Comparison of ENCODE assay signal across 8 mouse cellular contexts in genomic region chr11:100713174-100713573, GRCm38 (mm10). TPM values are rescaled to one million over a fixed set of nuclear protein-coding genes. Genes with fewer than 3 reads are reported as not detected.
DNase-seq lines count a peak whose midpoint lies in the region; ATAC-seq and TF ChIP-seq lines count a peak whose summit lies in the region.

No protein-coding gene starts in this region.

- peaks cover 61% of the 10 kb centered on the region for H3K36me3 ChIP-seq in heart, embryonic 13.5 days
- H3K36me3 ChIP-seq in ES-Bruce4 (ENCODE audit: control insufficient read depth, insufficient read depth, low read length, poor library complexity, severe bottlenecking) = peaks cover 34% of the 10 kb centered on the region
- peaks cover 43% of the 10 kb centered on the region for H3K36me3 ChIP-seq in forebrain, postnatal 0 days (ENCODE audit: insufficient read depth)
- H3K36me3 ChIP-seq in liver, postnatal 0 days (replicated peaks; ENCODE audit: insufficient read depth, low read length) = peaks cover 46% of the 10 kb centered on the region

- no peak for TF ChIP-seq POLR2A in ES-Bruce4 (IDR thresholded peaks at IDR 0.05; ENCODE audit: insufficient read depth, low read length)

- peak overlapping the region; percentile 69 for H3K4me2 ChIP-seq in heart, embryonic 13.5 days
- 0 out of 2 replicates have a peak overlapping the region, but pooled peaks have one; percentile 20 for H3K4me2 ChIP-seq in forebrain, postnatal 0 days (ENCODE audit: low read depth)
- H3K4me2 ChIP-seq in liver, postnatal 0 days (ENCODE audit: low read depth, low read length) = peak overlapping the region; percentile 84

- TF ChIP-seq CTCF in ES-Bruce4 (IDR thresholded peaks at IDR 0.05; ENCODE audit: low read depth, low read length) = no peak
- TF ChIP-seq CTCF in forebrain, postnatal 0 days (IDR thresholded peaks at IDR 0.05; ENCODE audit: low read depth) = no peak
- TF ChIP-seq CTCF in liver, postnatal 0 days (IDR thresholded peaks at IDR 0.05; ENCODE audit: low read depth) = no peak

- peaks cover 37% of the 10 kb centered on the region for H3K4me1 ChIP-seq in heart, embryonic 13.5 days
- peaks cover 4% of the 10 kb centered on the region for H3K4me1 ChIP-seq in ES-Bruce4 (ENCODE audit: control insufficient read depth, insufficient read depth, low read length)
- peaks cover 16% of the 10 kb centered on the region for H3K4me1 ChIP-seq in forebrain, postnatal 0 days (ENCODE audit: insufficient read depth)
- peaks cover 28% of the 10 kb centered on the region for H3K4me1 ChIP-seq in liver, postnatal 0 days (ENCODE audit: insufficient read depth)

- TF ChIP-seq EP300 in ES-Bruce4 (IDR thresholded peaks at IDR 0.05; ENCODE audit: insufficient read depth, low read depth, low read length) = no peak
- TF ChIP-seq EP300 in liver, postnatal 0 days (IDR thresholded peaks at IDR 0.05; ENCODE audit: low read depth) = no peak

- H3K9ac ChIP-seq in heart, embryonic 13.5 days = peak overlapping the region; percentile 72
- peak overlapping the region; percentile 95 for H3K9ac ChIP-seq in ES-Bruce4 (ENCODE audit: low read depth, poor library complexity, severe bottlenecking)
- 0 out of 2 replicates have a peak overlapping the region, but pooled peaks have one; percentile 2 for H3K9ac ChIP-seq in forebrain, postnatal 0 days
- H3K9ac ChIP-seq in liver, postnatal 0 days (replicated peaks) = peak overlapping the region; percentile 62

- ATAC-seq in heart, embryonic 13.5 days (ENCODE audit: extremely low read depth, insufficient number of reproducible peaks, low FRiP score, low TSS enrichment) = no peak
- ATAC-seq in forebrain, postnatal 0 days = no peak
- no peak for ATAC-seq in liver, postnatal 0 days

- peak overlapping the region; percentile 37 for H3K4me3 ChIP-seq in heart, embryonic 13.5 days
- peak overlapping the region; percentile 79 for H3K4me3 ChIP-seq in ES-Bruce4 (ENCODE audit: low read depth, low read length)
- H3K4me3 ChIP-seq in forebrain, postnatal 0 days (ENCODE audit: low read depth, low read length) = no peak overlapping the region
- peak overlapping the region; percentile 40; the same call in 1 of the 2 replicates for H3K4me3 ChIP-seq in liver, postnatal 0 days (ENCODE audit: low read depth, low read length)

- 72% methylated on average over 4 of the region's 4 CpGs for WGBS in heart, embryonic 13.5 days
- 62% methylated on average over 4 of the region's 4 CpGs for WGBS in forebrain, postnatal 0 days
- 57% methylated on average over 4 of the region's 4 CpGs for WGBS in liver, postnatal 0 days (ENCODE audit: insufficient replicate concordance)

- H3K27me3 ChIP-seq in heart, embryonic 13.5 days (replicated peaks) = no peaks in the 10 kb centered on the region
- H3K27me3 ChIP-seq in ES-Bruce4 (ENCODE audit: control insufficient read depth, insufficient read depth, low read length, poor library complexity, severe bottlenecking) = no peaks in the 10 kb centered on the region
- H3K27me3 ChIP-seq in forebrain, postnatal 0 days (ENCODE audit: insufficient read depth, low read length) = no peaks in the 10 kb centered on the region
- H3K27me3 ChIP-seq in liver, postnatal 0 days (ENCODE audit: insufficient read depth, low read length) = no peaks in the 10 kb centered on the region

- DNase-seq in heart, adult 18-20 months = no peak
- no peak for DNase-seq in forebrain, postnatal 0 days
- no peak for DNase-seq in liver, postnatal 0 days
- no peak for DNase-seq in retina, embryonic 14.5 days (ENCODE audit: low spot score)
- DNase-seq in cerebellum, adult 9-10 months = no peak
- DNase-seq in layer of hippocampus, postnatal 14 days (ENCODE audit: low spot score in 2 of 2) = no peak

- peak overlapping the region; percentile 81 for H3K27ac ChIP-seq in heart, embryonic 13.5 days (replicated peaks)
- H3K27ac ChIP-seq in ES-Bruce4 (ENCODE audit: insufficient read depth, low read length) = peak overlapping the region; percentile 95
- no peak overlapping the region for H3K27ac ChIP-seq in forebrain, postnatal 0 days (ENCODE audit: low read depth, low read length)
- peak overlapping the region; percentile 66 for H3K27ac ChIP-seq in liver, postnatal 0 days (ENCODE audit: low read depth)

- H3K9me3 ChIP-seq in heart, embryonic 13.5 days = no peaks in the 10 kb centered on the region
- no peaks in the 10 kb centered on the region for H3K9me3 ChIP-seq in ES-Bruce4 (replicated peaks; ENCODE audit: control insufficient read depth, insufficient read depth, low read length, poor library complexity, severe bottlenecking)
- H3K9me3 ChIP-seq in forebrain, postnatal 0 days (ENCODE audit: low read length) = no peaks in the 10 kb centered on the region
- H3K9me3 ChIP-seq in liver, postnatal 0 days (ENCODE audit: low read length) = no peaks in the 10 kb centered on the region

RNA-seq across cellular contexts. Expression of gene Hspb9, which starts 0.5 kb away (rescaled TPM):
- polyA plus RNA-seq in heart, embryonic 13.5 days (2015; fragmentation: Nextera tagmentation; extraction: Ambion mirVana) = 0.21 TPM in 1 of 2 replicates, not detected in the other
- not detected for total RNA-seq in heart, adult 18-20 months (2021)
- polyA plus RNA-seq in ES-Bruce4 (2011; ENCODE audit: insufficient read depth, insufficient read length, low read depth, missing spikeins) = not detected in 2 replicates
- total RNA-seq in forebrain, postnatal 0 days (2014; rRNA removed) = not detected in 2 replicates
- 0.21 and 0.22 TPM in 2 replicates for polyA plus RNA-seq in forebrain, postnatal 0 days (2015; fragmentation: Nextera tagmentation; extraction: Ambion mirVana)
- 0.35 and 0.40 TPM in 2 replicates for polyA plus RNA-seq in liver, postnatal 0 days (2015; fragmentation: Nextera tagmentation; extraction: Ambion mirVana)
- not detected for total RNA-seq in layer of hippocampus, postnatal 14 days (2021)

RNA-seq across cellular contexts. Expression of gene Kat2a, which starts 0.9 kb away (rescaled TPM):
- polyA plus RNA-seq in heart, embryonic 13.5 days (2015; fragmentation: Nextera tagmentation; extraction: Ambion mirVana) = 33.4 and 34.7 TPM in 2 replicates
- 10 to 100 TPM; 12.2 to 14.7 TPM for total RNA-seq in heart, adult 18-20 months (2021)
- polyA plus RNA-seq in ES-Bruce4 (2011; ENCODE audit: insufficient read depth, insufficient read length, low read depth, missing spikeins) = 61.3 and 63.1 TPM in 2 replicates
- 41.9 and 42.8 TPM in 2 replicates for total RNA-seq in forebrain, postnatal 0 days (2014; rRNA removed)
- polyA plus RNA-seq in forebrain, postnatal 0 days (2015; fragmentation: Nextera tagmentation; extraction: Ambion mirVana) = 59.9 and 67.0 TPM in 2 replicates
- polyA plus RNA-seq in liver, postnatal 0 days (2015; fragmentation: Nextera tagmentation; extraction: Ambion mirVana) = 8.5 and 9.2 TPM in 2 replicates
- total RNA-seq in layer of hippocampus, postnatal 14 days (2021) = 10 to 100 TPM; 54.5 to 59.7 TPM

RNA-seq across cellular contexts. Expression of gene Dhx58, which starts 9.1 kb away (rescaled TPM):
- 1.5 and 1.9 TPM in 2 replicates for polyA plus RNA-seq in heart, embryonic 13.5 days (2015; fragmentation: Nextera tagmentation; extraction: Ambion mirVana)
- total RNA-seq in heart, adult 18-20 months (2021) = 1 to 10 TPM in 1 of 2 experiments, under 1 TPM in 1; 0.60 to 1.0 TPM
- polyA plus RNA-seq in ES-Bruce4 (2011; ENCODE audit: insufficient read depth, insufficient read length, low read depth, missing spikeins) = 1.5 and 1.8 TPM in 2 replicates
- 0.69 and 2.3 TPM in 2 replicates for total RNA-seq in forebrain, postnatal 0 days (2014; rRNA removed)
- polyA plus RNA-seq in forebrain, postnatal 0 days (2015; fragmentation: Nextera tagmentation; extraction: Ambion mirVana) = 1.0 and 1.5 TPM in 2 replicates
- polyA plus RNA-seq in liver, postnatal 0 days (2015; fragmentation: Nextera tagmentation; extraction: Ambion mirVana) = 3.9 and 4.5 TPM in 2 replicates
- 1 to 10 TPM in 1 of 2 experiments, under 1 TPM in 1; 0.93 to 1.4 TPM for total RNA-seq in layer of hippocampus, postnatal 14 days (2021)

RNA-seq across cellular contexts. Expression of gene Zfp385c, which starts 20.9 kb away (rescaled TPM):
- 0.09 and 0.51 TPM in 2 replicates for polyA plus RNA-seq in heart, embryonic 13.5 days (2015; fragmentation: Nextera tagmentation; extraction: Ambion mirVana)
- under 1 TPM; 0.12 to 0.44 TPM for total RNA-seq in heart, adult 18-20 months (2021)
- polyA plus RNA-seq in ES-Bruce4 (2011; ENCODE audit: insufficient read depth, insufficient read length, low read depth, missing spikeins) = 1.0 and 1.9 TPM in 2 replicates
- total RNA-seq in forebrain, postnatal 0 days (2014; rRNA removed) = 1.7 and 2.0 TPM in 2 replicates
- polyA plus RNA-seq in forebrain, postnatal 0 days (2015; fragmentation: Nextera tagmentation; extraction: Ambion mirVana) = 0.40 and 1.0 TPM in 2 replicates
- not detected in 2 replicates for polyA plus RNA-seq in liver, postnatal 0 days (2015; fragmentation: Nextera tagmentation; extraction: Ambion mirVana)
- 1 to 10 TPM in 1 of 2 experiments, under 1 TPM in 1; 0.17 to 1.2 TPM for total RNA-seq in layer of hippocampus, postnatal 14 days (2021)

RNA-seq across cellular contexts. Expression of gene Rab5c, which starts 24.8 kb away (rescaled TPM):
- polyA plus RNA-seq in heart, embryonic 13.5 days (2015; fragmentation: Nextera tagmentation; extraction: Ambion mirVana) = 13.4 and 13.6 TPM in 2 replicates
- total RNA-seq in heart, adult 18-20 months (2021) = 10 to 100 TPM; 53.9 to 59.8 TPM
- 95.2 and 95.3 TPM in 2 replicates for polyA plus RNA-seq in ES-Bruce4 (2011; ENCODE audit: insufficient read depth, insufficient read length, low read depth, missing spikeins)
- 208 and 211 TPM in 2 replicates for total RNA-seq in forebrain, postnatal 0 days (2014; rRNA removed)
- polyA plus RNA-seq in forebrain, postnatal 0 days (2015; fragmentation: Nextera tagmentation; extraction: Ambion mirVana) = 34.9 and 37.8 TPM in 2 replicates
- polyA plus RNA-seq in liver, postnatal 0 days (2015; fragmentation: Nextera tagmentation; extraction: Ambion mirVana) = 16.6 and 17.0 TPM in 2 replicates
- total RNA-seq in layer of hippocampus, postnatal 14 days (2021) = 100 to 1,000 TPM; 145 to 150 TPM

Comparison
In these comparisons a context has a peak if more than half of its experiments do, and no peak if none do; other contexts are left out.
1. H3K4me2 ChIP-seq: peak in every context shown above with its lines; median percentile 84 in liver, postnatal 0 days; 69 in heart, embryonic 13.5 days; 20 in forebrain, postnatal 0 days.
2. H3K9ac ChIP-seq: peak in every context shown above with its lines; median percentile 95 in ES-Bruce4; 72 in heart, embryonic 13.5 days; 62 in liver, postnatal 0 days; 2 in forebrain, postnatal 0 days.